Mouse (Mus musculus) liver (tissue): Measurements from ENCODE around the gene Gramd1a.
A peak's percentile ranks its signal among the peaks of the same experiment; 100 is the strongest.

Experiments used
- DNase-seq: peaks from one replicate; pipeline ENCODE4 v3.0.0-alpha.2; 2020; ENCODE audit warnings: mixed read lengths

Gene Gramd1a

DNA sequence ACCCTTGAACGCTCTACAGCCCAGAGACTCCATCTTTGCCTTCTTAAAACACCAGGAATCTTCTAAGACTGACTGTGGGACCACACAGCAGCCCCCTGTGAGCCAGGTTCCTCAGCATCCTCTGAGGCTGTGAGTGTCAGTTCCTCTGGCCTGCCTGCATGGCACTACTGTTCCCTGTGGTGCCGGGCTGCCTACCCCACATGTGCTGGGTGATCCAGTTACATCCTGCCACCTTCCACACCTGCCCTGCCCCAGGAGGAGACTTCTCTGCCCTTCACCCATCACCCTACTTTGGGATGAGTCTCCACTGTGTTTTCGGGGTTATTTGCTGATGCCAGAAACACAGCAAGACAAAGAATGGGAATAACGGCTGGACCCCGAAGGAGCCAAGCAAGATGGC, 36.1 kb downstream of the Gramd1a start:
- no peak for DNase-seq

DNA sequence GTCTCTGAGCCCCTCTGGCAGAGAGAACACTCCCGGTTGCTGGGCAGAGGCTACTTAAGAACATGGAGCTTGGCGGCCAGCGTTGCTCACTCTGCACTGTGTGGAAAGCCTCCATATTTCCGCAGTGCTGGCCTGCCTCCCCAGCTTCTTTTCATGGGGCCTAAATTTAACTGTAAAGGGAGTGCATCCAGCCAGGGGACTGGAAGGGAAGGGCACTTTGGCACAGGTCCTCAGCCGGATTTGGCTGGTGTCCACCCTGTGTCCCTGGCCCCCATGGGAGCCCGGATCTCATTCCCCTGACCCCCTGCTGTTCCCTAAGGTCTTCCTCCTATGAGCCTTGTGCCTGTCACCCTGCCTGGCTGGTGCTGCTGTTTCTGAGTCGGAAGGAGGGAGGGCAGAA, 37.2 kb downstream of the Gramd1a start:
- DNase-seq = no peak

DNA sequence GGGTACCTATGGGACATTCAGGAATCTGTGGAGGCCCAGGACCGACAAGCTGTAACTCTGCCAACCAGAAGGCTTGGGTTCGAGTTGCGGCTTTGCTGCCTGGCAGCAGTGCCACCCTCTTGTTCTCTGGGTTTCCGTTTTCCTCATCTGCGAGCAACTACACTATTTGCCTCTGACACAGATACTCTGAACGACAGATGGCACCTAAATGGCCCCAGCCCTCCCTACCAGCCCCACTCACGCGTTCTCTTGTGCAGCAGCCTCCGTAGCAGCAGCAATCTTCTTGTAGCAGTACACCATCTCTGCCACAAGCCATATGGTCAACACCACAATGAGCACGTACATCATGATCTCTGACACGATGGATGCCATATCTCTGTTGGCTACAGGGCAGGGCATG, 38.2 kb downstream of the Gramd1a start:
- no peak for DNase-seq

DNA sequence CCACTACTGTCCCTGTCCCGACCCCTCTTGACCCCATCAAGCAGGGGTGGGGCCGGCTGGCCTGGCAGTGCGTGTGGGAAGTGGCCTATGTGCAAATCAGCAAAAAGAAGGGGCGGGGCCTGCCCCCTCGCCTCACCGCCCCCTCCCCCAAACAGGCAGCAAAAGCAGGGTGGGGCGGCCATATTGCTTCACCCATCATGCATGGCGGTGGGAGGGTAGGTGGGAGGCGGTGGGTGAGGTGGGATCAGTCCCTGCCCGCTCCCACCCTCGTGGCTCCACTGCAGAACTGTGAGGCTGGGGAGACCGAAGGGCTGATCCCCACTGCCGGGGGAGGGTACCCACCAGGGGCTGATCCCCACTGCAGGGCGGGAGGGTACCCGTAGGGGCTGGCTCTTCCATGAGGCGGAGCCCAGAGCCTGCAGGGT, 39.0 kb downstream of the Gramd1a start:
- peak; percentile 61 for DNase-seq

DNA sequence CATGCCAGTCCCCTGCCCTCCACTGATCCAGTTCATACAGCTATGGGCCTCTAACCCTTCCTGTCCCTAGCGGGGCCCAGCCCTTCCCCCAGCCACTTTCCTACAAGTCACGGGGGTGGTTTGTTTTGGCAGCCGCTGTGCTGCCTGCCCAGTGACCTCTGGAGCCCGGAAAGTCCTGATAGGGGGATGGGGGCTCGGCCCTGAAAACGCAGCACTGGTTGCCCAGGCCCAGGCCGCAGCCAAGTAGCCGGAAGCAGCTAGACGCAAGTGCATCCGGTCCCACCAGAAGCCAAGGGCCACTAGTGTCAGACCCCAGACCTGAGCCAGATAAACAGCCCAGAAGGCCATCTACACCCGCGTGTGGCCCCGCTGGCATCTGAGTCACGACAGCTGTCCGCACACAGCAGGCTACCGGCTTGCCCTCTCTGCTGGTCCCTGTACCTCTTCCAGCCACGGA, 40.1 kb downstream of the Gramd1a start:
- peak; percentile 70 for DNase-seq

DNA sequence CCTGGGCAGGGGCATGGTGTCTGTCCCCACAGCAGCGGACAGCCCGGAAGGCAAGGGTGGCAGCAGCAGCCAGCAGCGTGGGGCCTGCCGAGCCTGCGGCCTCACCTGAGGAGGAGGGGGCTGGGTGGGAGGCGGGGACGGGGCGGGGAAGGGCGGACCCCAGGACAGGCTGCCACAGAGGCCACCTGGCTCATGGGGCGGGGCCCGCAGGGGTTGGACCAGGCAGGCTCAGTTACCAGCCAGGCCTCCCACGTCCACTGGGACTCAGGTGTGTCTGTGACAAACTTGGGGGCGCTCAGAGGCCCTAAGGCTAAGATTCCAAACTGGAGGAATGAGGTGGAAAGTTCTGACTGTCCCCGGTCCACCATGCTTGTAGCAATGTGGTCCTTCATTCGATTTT, 40.5 kb downstream of the Gramd1a start, which contains the start of gene Hpn:
Gene Hpn, minus strand, starts transcription at position 109 of the 400 bp plus-strand sequence.
- DNase-seq = peak; percentile 70

DNA sequence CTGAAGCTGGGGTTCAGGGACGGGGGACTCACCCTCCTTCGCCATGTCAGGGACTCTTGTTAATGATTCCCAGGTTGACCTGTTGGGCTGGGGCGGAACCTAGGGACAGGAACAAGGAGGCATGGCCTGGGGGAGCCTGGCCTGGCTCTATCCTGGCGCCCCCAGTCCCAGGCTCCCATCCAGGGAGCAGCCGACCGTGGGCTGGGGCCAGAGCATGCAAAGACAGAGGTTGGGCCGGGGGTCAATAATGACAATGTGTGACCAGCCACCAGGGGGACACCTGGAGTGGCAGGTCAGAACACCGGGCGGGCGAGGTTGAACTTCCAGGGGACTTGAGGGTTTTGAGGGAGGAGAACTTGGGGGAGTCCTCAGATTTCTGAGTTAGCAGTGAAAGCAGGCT, 41.0 kb downstream of the Gramd1a start:
- DNase-seq = peak; percentile 23

DNA sequence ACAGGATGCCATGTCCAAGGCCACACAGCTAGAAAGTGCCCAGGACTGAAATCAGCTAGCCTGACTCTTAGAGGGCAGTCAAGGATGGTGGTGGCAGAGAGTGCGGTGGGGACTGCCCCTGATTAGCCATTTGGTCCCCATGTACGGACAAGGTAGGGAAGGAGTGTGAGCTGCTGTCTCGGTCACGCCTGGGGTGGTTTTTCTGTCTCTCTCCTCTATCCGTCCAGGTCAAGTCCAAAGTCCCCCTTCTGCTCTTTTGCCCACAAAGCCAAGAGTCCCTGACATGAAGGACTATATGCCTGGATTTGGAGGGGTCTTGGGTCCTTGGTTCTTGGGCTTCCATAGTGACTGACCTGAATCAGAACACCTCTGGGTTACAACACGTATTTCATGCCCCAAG, 41.9 kb downstream of the Gramd1a start:
- DNase-seq = no peak

DNA sequence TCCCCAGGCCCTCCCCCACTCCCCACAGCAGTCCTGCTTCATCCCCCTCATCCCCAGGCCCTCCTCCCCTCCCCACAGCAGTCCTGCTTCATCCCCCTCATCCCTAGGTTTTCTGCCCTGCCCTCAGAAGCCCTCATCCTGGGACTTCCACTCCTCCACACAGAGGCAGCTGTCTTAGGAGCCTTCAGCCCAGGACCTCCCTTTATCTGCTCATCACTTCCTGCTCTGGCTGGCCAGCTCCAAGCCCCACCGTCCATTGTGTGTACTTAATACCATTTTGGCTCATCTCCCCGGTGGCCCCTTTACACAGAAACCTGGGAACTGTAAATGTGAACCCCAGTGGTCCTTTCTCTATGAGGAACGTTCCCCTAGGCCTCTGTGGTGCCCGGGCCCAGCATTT, 43.7 kb downstream of the Gramd1a start:
- no peak for DNase-seq

DNA sequence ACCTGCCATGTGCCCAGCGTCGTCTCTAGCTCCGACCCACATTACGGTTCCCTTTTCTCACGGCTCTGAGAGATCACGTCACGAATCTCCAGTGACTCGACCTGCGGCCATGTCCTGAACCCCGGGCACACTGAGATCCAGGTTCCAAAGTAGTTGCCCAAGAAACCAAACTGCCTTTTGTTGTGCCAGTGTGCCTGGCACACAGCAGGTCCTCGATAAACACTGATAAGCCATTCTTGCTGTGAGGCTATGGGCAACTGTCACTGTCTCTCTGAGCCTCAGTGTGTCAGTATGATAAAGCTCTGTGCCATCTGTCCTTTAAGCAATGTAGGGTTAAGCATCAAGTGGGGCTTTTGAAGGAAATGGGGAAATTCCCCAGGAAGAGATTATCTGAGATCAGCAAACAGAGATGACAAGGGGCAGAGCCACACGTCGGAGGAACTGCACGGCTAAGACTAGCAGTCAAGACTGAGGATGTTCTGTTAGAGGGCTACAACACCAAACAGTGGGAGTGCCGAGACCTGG, 44.8 kb downstream of the Gramd1a start:
- DNase-seq = no peak

DNA sequence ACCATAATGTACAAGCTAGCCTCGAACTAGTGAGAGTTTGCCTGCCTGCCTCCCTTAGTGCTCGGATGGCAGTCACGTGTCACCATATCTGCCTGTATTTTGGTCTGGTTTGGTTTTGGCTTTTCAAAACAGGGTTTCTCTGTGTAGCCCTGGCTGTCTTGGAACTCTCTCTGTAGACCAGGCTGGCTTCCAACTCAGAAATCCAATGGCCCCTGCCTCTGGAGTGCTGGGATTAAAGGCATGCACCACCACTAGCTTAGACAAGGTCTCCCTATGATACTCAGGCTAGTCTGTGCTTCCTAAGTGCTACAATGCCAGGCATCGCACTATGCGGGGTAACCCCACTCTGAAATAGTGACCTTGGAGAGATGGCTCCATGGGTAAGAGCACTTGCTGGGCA, 45.9 kb downstream of the Gramd1a start:
- DNase-seq = no peak

DNA sequence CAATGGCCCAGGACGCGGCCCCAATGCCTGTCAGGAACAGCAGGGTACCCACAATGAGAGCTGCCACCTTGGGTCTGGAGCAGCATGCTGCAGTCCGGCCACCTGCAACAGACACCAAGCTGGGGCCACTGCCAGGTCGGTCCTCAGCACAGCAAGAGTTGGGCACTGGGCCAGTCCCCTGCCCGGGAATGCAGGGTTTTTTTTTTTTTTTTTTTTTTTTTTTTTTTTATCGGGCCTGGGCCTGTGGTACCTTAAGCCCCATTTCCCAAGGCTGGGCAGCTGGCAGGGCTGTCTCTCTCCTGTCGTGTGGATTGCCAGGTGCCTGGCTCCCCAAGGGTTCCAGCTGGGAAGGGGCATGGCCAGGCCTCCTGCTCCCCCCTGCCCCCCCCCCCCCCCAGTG, 46.6 kb downstream of the Gramd1a start:
- DNase-seq = no peak

DNA sequence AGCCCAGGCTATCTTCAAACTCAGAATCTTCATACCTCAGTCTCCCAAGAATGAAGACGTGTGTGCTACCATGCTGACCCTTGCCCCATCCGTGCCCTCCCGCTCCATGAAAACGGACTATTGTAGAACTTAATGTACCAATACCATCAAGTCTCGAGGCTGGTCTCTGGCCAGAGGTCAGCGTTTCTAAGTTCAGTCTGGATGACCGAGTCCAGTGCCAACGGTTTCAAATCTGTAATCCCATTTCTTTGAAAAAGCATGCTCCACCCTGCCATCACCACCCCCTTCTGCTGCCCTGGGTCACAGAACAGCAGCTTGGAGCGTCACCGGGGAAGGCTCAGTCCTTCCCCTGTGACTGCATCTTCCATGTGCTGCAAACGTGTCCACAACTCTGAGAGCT, 47.9 kb downstream of the Gramd1a start:
- DNase-seq = no peak

DNA sequence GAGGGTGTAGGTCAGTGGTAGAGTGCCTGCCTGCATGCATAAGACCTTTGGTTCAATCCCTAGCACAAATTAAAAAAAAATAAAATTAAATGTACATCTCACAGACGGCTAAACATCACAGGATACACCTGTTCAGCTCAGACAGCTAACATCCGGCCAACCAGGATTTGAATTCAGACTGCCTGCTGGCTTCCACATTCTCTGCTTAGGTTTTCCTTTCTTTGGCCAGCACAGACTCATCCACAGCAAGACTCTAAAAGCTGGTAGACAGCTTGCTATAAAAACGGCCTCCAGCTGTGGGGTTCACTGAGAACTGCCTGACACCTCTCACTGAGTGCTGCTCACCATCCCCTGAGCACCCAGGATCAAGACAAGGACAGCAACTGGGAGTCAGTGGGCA, 49.5 kb downstream of the Gramd1a start:
- DNase-seq = no peak

DNA sequence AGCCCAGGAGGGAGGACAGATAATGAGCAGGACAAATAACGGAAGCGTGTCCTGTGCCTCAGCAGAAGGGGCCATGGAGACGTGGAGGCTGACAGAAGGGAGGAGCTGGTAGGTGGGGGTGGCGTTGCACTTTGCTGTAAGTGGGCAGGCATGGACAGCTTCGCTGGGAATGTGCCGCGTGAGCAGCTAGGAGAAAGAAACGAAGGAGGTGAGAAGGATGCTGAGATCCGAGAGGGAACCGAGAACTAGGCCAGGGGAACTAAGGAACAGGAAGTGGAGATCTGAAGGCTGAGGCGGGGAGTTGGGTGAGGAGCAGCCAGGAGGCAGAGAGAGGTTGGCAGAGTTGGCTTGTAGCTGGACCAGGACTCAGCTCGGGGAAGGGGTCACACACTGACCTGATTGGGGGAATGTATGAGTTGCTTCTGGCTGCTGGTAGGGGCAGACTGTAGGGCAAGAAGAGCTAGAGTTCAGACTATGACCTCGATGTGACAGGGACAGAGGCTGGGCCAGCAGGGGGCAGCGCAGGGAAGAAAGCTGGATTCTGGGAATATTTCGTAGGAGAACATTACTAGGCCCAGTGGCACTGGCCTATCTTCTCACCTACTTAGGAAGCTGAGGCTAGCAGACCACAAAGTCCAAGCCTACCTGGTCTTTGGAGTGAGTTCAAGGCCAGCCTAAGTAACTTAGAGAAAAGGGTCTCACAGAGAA, 50.5 kb downstream of the Gramd1a start:
- peak; percentile 36 for DNase-seq

DNA sequence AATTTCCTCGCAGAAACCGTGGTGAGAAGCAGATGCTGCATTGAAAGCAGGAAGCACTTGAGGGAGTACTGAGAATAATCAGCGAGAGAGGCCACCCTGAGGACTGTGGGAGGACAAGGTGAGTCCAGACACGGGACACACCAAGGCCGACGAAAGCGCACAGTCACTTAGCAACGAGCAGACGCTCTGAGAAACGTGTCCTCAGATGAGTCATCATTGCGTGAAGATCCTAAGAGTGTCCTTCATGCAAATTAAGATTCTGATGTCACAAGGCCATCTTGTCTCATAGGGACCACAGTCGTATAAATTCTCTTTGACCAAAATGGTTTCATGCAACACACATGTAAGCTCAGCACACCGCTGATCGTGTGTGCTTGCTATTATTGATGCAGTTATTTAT, 54.9 kb downstream of the Gramd1a start:
- no peak for DNase-seq

DNA sequence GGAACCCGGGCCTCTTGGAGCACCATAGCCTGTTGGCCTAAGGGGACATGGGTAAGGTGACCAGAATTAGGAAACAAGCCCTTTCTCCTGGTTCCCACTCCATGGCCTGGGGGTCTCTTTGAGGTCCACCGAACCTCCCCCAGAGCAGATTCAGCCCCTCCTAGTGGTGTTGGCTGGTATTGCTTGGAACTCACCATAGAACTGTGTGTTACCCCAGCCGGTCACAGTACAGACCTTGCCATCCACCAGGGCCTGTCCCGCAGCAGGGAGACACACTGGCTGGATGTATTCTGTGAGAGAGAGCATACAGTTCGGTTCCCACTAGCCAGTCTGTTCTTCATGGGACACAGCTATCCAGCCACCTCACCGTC, 56.1 kb downstream of the Gramd1a start:
- no peak for DNase-seq

DNA sequence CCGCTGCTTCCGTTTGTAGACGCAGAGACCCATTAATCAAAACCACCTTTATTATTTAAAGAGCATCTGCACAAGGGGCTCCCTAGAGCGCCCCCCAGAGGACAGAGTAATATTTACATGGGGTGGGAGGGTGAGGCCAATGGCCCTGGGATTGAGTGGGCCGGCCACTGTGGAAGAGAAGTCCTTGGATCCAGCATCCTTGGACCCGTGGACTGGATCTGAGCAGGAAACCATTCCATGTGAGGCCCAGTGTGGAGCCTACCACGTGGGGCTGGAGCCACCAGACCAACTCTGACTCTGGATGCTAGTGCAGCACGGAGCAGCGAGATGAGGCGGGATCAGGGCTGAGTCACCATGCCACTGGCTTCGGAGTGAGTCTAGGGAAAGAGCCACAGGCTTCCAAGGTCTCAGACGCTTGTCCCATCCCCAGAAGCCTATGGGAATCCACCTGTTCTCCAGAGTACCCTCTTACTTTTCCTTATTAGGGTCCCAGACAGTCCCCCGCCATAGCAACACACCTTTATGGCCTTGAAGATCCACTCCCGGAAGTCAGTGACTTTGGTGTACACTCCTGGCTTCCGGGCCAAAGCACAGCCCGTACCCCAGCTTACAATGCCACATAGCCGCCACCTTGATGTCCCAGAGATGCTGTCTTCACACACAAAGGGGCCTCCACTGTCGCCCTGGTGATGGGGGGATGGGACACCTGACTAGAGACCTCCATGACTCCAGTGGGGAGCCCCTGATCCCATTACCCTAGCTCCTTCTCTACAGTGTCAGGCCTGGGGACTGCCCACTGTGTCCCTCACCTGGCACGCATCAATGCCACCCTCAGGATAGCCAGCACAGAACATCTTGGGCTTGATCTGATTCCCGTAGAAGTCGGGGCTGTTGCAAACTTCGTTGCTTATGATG, 56.7 kb downstream of the Gramd1a start:
- no peak for DNase-seq

DNA sequence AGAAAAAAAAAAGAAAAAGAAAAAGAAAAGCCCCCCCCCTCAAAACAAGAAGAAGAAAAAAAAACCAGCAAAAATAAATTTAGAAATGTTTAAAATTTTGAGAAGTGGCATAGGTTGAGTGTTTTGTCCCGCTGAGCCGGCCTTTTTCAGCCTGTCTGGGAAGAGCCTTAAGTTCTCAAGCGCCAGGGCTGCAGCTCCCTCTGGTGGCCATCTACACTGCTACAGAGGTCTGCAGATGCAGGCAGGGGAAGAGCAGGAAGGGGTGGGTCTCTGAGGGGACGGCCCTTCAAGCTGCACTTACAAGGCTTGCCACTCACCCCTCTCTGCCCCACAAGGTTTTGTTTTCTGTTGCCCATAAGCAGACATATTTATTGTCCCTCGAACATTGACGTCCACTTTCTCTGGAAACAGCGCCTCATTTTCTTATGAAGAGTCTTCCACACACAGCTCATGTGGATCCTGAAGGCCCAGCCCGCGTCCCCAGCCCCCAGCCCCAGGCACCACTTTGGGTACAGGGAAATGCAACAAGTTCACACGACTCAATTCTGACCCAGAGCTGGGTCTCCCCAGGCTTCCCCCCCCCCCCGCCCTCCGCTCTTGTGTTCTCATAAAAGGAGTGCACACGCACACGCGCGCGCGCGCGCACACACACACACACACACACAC, 58.0 kb downstream of the Gramd1a start:
- DNase-seq = peak; percentile 85

DNA sequence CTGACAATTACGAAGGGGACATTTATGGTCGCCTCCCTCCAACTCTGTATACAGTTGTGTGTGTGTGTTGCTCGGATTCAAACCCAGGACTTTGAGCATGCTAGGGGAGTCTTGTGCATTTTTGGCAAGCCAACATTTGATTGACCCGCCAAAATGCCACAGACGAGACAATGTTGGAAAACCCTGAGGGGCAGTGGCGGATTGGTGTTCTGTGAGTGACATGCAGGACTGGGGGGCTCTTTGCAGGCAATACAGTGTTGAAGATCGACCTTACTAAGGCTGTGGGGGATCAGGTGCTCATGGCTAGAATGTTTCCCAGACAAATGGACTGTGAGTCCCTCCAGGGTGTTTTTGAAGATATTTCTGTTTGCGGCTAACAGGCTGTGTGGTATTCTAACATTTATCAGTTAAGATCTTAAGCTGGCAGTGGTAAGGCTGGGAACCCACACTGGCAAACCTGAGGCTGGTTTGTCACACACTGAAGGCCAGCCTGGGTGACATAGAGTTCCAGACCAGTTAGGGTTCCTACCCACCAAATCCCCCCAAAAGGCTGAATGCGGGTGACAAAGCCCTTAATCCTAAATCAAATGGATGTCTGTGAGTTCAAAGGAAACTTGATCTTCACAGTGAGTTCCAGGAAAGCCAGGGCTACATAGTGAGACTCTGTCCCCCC, 58.7 kb downstream of the Gramd1a start:
- DNase-seq = no peak

DNA sequence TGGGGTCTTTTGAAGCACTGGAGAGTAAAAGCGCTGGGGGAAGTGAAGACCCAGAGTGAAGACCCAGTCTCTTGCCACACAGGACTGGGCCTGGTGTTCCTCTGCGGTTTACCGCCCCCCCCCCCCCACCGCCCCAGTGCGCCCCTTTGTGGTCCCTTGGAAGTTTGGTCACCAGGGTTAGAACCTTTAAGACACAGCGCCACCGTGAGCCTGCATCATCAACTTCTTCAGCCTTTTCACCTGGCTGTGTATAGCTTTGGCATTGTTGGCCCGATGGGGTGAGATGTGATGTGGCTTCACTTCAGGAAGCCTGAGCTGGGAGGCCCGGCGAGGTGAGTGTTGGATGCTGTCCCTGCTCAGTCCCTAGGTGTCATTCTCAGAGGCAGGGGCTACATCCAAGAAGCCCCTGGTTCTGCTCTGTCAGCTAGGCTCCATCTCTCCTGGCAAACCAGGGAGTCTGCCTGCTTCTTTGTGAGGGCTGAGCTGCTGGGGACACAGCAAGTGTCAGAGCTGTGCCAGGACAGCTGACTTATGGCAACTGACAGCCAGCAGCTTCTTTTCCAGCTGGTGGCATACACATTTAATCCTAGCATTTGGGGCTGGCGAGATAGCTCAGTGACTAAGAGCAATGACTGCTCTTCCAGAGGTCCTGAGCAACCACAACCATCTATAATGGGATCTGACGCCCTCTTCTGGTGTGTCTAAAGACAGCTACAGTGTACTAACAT, 60.8 kb downstream of the Gramd1a start:
- peak; percentile 24 for DNase-seq

DNA sequence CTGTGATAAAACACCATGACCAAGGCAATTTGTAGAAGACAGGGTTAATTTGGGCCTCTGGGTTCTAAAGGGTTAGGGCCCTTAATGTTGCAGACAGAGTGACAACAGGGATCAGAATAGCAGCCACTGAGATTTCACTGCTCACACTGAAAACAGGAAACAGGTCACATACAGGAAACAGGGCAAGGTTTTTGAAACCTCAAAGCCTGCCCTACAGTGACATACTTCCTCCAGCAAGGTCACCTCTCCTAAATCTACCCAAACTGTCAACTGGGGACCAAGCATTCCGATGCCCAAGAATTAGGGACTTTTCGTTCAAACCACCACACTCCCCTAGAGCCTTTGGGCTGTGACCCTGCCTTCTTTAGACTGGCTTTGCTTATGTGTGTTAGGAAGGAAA, 66.0 kb downstream of the Gramd1a start:
- no peak for DNase-seq
